Mouse (Mus musculus): Measurements from ENCODE around the gene Tmem72.

- TF ChIP-seq CTCF (IDR thresholded peaks at IDR 0.05; ENCODE audit: insufficient read depth, low read length) (no peak), POLR2A (IDR thresholded peaks at IDR 0.05; ENCODE audit: borderline replicate concordance, extremely low read depth, low read depth, low read length) (no peak)
Observed at GRCm38 (mm10) chr6:116633741-116634695, 82.7 kb downstream of the Tmem72 start.
